Mouse (Mus musculus) left cerebral cortex, postnatal 14 days (tissue): ENCODE data around the gene Gnptab. TPM values are rescaled to one million over a fixed set of nuclear protein-coding genes. Genes with fewer than 3 reads are reported as not detected.

Experiments
- DNase-seq, 2 experiments: peaks; one replicate each; pipeline ENCODE4 v3.0.0; 2021 to 2022; ENCODE audit warnings: low spot score in 2 of 2, mixed read lengths in 1 of 2
- intact Hi-C: fragments of 180-260 bp; cut with DNase I; formaldehyde crosslinking; loops from one replicate; pipeline ENCODE4 v1.15.1; 2025
- total RNA-seq, 2 experiments: library from RNA; stranded (reverse); gene quantifications; 2 replicates each; pipeline ENCODE4 v1.2.3; 2021

Gnptab gene
- total RNA-seq, 2 experiments from 2014 or later, result 81.4 to 93.4 TPM

DNA sequence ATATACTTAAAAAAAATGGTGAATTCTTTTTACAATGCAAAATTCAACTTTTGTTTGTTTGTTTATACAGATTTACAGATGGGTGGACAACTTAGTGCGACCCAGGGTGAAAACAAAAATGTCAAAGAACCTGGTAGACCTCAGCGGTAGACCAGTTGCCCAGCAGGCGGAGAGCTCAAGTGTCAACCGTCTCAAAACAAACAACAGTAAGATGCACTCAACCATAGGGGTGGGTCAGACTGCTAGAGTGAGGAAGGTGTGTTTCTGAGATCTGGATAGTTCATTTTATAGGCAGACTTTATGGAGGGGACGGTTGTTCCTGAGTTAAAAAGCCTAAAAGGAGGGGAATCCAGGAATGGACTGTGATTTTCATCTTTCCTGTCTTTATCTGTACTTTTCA, 109.7 kb downstream of the Gnptab start:
- no peak for DNase-seq
- intact Hi-C loops, result no loop called here

DNA sequence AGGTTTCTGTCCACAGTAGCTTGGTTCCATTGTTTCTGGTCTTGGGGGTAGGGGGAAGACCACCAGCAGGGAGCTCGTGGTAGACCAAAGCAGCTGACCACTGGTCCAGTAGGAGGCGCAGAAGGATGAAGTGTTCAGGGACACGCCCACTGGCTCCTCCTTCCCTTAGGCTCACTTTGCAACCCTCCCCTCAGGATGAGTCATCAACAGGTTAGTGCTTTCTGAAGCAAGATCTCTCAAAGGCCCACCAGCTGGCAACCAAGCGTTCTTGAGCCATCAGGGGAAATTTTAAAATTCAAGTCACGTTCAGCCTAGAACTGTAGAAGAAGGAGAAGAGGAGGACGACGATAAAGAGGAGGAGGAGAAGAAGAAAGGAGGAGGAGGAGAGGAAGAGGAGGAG, 112.7 kb downstream of the Gnptab start:
- no peak for DNase-seq
- intact Hi-C loops, result no loop called here

DNA sequence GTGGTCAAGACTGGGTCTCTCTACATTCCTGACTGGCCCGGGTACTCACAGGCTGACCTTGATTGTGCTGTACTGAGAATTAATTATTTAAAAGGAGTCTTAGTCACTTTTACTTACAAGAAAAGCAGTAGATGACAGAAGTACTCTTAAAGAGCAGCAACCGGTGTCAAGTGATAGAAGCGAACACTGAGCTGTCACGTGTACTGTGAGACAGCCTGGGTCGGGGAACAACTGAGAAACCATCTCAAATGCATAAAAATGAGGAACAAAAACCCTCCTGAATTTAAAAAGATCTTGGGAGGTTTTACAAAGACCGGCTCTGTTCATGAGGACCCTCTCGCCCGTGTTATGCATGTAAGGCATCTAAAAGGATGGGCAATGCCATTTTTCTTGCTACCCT, 113.7 kb downstream of the Gnptab start:
- intact Hi-C loops, result no loop called here
- no peak for DNase-seq

DNA sequence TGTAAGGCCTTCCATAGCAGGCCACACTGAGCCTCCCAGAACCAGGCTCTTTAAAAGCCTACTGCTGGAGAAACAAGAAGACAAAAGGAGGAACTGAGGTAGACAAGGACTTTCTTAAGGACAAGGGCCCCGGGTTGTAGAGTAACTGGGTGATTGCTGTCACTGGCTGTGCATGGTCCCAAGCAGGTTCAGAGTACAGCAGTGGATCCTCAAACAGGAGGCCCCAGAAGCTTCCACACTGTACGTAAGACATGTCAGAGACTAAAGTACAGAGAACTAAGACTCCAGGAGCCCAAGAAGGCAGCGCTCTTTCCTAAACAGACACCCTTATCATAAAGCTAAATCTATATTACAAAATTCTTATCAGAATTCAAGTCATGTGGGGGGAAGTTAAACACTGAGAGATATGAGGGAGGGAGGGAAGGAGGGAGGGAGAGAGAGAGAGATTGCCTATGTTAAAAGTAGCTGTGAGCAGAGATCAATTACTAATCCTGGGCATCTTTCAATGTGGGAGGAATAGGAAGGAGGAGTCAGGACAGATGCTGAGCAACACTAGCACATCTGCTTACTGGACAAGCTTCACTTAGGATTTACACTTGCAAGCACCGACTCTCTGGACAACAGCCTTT, 116.1 kb downstream of the Gnptab start:
- intact Hi-C loops, result no loop called here
- DNase-seq, result no peak

Other genes starting within 250 kb of the Gnptab start
- under 1 TPM; 0.77 to 0.80 TPM for gene Parpbp, start 232.2 kb upstream of the Gnptab start, total RNA-seq
- gene Nup37, start 232.1 kb upstream of the Gnptab start, total RNA-seq, result 1 to 10 TPM; 5.7 to 7.4 TPM
- gene Washc3, start 178.0 kb upstream of the Gnptab start, total RNA-seq, result 10 to 100 TPM; 22.7 to 25.6 TPM
- 1 to 10 TPM in 1 of 2 experiments, under 1 TPM in 1; 0.85 to 1.5 TPM for gene Dram1, start 52 bp upstream of the Gnptab start, total RNA-seq
- gene Sycp3, start 80.4 kb downstream of the Gnptab start, total RNA-seq, result under 1 TPM in 1 of 2 experiments, not detected in 1; 0.40 TPM
- 10 to 100 TPM; 33.7 to 34.7 TPM for gene Chpt1, start 124.9 kb downstream of the Gnptab start, total RNA-seq
- 1 to 10 TPM; 5.5 to 6.2 TPM for gene Mybpc1, start 226.0 kb downstream of the Gnptab start, total RNA-seq